Mouse (Mus musculus): ENCODE data around the gene Dnajc4. TPM values are rescaled to one million over a fixed set of nuclear protein-coding genes. Genes with fewer than 3 reads are reported as not detected.

Gene Dnajc4
- 10 to 100 TPM; 25.1 to 28.3 TPM for total RNA-seq (2023)

DNA sequence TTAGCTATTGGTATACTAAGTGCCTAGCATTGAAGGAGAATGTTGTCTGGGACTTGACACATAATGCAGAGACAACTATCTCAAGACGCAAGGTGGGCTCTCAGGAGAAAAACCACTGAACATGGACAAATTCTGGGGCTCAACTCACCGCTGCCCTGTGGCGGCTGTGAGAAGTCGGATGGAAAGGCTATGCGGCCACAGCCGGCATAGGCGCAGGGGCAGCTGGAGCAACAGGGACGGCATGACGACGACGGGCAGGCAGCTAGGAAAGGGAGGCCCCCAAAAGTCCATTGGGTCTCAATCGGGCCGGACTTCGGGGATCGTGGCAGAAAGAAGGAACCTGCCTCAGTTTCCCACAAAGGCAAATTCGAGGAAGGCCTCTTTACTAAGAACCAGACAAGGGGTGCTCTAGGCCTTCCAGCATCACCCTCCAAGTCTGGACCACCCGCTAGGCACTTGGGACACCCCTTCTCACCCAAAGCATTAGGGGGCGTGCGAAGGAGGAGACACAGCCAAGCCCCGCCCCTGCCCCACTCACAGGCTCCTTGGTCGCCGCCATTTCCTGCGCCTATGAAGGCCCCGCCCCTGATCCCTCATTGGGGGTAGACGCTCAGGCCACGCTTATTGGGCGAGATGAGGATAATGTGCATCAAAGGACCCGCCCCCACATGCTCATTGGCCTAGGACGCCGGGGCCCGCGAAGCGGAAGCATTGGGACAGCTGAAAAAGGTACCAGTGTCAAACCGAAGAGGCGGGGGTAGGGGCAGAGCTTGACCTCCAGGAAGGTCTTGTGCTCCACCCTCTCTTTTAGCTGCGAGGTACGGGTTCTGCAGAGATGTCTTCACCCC, at the start of gene Dnajc4:
TSS of gene Dnajc4 (minus strand) at position 562 of the 848 bp plus-strand sequence.

DNA sequence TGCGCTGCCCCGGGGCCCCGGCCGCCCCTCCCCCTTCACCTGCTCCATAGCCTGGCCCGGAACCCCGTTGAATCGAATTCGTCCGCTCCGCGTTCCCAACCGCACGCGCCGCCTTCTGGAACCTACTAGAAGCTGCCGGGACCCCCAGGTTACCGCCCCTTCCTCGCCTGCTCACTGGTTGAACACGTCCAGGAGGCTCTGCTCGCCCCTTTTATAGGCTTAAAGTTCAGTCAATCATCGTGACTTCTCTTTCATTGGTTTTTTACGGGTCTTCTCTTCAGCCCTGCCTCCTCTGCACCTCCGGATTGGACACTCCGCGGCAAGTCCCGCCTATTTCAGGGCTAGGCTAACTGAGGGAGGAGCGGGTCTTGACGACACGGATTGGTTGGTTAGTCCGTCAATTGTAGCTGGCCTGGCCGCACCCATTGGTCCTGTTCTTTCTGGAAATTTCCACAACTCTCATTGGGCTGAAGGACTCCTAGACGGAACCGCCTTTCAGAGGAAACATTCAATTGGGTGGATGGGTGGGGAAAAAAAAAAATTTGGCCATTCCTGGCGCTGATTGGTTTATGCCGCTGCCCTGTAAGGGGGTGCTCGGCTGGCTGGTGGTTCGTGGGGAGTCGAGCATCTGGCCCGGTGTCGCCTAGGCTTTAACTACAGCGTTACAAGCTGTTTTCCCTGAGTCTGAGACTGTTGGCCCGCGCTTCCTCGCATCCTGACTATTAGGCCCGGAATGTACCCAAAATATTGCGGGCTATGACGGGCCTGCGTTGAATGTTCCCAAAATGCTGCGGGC, 47.7 kb upstream of the Dnajc4 start, which contains the start of gene Stip1:
TSS of gene Stip1 (minus strand) at position 127 of the 796 bp plus-strand sequence.

DNA sequence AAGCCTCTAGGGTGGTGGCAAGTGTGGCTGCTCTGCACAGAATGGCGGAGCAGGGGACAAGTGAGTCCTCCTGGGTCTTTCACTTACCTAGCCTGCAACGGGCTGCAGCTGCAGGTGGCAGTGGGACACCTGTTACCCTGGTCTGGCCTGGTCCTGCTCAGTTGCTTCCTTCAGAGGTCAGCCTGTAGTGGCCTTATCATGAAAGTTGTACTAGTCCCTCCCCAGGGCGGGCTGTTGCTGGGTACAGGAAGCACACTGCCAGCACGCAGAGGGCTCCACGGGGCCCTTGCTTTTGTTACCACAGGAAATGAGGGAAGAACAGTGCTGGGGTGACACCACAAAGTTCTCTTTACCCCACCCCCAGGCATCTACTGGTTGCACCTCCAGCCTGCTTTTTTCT, 26.8 kb upstream of the Dnajc4 start, which contains the start of gene Fermt3:
TSS of gene Fermt3 (minus strand) at position 279 of the 400 bp plus-strand sequence.

DNA sequence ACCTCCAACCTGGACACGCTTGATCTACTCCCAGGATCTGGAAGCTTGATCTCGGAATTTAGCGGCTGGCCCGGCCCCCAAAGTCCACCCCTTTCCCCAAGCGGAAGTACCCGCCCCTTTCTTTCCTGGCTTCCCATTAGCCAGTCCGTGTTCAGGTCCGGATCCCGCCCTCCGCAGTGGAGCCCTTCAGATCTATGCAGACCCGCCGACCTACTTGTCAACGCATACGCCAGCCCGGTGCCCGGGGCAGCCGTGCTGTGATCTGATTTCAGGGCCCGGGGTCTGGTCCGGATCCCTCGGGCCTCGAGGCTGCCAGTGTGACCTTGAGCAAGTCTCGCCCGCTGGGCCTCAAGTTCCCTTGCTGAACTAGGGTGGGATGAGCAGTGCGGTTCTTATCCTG, 3.6 kb upstream of the Dnajc4 start, which contains the start of the genes Nudt22 and Trpt1:
TSS of gene Nudt22 (minus strand) at position 112 of the 400 bp plus-strand sequence.
TSS of gene Trpt1 (plus strand) at position 126 of the 400 bp plus-strand sequence.

DNA sequence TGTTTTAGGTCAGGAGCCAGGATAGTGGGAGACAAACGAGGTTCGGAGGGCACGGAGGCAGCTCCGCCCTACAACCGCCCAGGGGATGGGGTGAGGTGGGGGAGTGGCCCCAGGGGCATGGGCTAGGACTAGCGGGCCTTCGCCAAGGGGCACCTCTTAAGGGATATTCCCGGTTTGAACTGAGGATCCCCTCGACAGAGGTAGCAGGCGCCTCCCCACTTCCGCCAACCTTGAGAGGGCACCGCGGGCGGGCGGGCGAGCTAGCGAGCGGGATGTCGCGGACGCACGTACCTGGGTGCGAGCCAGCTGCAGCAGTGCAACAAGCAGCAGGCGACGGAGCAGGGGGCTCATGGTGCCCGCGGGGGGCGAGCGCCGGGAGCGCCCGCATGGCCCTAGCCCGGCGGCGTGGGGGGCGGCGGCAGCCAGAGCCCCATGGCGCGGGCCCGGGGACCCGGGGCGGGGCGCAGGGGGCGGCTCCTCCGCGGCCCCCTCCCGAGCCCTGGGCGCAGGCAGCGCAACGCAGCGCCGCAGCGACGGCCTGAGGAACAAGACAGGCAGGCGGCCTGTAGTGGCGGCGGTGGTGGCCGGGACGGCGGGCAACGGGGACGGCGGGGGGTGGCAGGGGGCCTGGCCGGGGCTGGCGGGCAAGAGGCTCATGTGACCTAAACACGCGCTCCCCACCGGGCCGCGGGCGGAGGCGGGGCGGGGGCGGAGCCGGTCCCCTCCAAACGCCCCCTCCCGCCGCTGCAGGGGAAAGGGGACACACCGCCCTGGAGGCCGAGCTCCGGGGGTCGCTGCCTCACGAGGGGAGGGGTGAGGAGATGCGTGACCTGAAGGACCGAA, 5.1 kb downstream of the Dnajc4 start, which contains the start of gene Vegfb:
TSS of gene Vegfb (minus strand) at position 591 of the 843 bp plus-strand sequence.

DNA sequence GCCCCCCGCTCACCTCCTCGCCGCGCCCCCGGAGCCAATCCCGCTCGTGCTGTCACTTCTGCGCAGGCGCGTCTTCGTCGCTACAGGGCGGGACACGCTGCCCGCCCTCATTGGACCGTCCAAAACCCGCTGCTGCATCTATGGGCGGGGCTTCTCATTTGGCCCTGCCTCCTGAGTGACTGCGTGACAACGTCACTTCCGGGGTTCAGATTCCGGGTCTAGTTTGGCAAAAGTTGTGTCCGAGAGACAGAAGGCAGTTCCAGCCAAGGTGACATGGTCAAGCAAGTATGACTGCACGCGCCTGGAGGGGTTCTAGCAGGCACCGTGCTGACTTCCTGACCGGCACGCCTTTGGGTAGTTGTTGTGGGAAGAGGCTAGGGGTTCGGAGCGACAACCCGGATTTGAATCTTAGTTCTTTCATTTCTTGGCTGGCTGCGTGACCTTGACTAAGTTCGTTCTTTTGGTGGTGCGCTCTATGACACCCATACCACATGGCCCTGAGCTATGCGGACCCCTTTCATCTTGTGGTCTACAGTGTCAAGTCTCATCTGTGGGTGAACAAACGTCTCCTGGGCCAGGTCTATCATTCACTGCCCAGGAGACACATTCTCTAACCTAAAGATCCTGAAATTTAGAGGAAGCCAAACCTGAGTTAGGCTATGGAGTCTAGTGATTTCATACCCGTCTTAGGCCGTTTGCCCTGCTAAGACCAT, 11.8 kb downstream of the Dnajc4 start, which contains the start of gene Fkbp2:
TSS of gene Fkbp2 (minus strand) at position 121 of the 713 bp plus-strand sequence.

DNA sequence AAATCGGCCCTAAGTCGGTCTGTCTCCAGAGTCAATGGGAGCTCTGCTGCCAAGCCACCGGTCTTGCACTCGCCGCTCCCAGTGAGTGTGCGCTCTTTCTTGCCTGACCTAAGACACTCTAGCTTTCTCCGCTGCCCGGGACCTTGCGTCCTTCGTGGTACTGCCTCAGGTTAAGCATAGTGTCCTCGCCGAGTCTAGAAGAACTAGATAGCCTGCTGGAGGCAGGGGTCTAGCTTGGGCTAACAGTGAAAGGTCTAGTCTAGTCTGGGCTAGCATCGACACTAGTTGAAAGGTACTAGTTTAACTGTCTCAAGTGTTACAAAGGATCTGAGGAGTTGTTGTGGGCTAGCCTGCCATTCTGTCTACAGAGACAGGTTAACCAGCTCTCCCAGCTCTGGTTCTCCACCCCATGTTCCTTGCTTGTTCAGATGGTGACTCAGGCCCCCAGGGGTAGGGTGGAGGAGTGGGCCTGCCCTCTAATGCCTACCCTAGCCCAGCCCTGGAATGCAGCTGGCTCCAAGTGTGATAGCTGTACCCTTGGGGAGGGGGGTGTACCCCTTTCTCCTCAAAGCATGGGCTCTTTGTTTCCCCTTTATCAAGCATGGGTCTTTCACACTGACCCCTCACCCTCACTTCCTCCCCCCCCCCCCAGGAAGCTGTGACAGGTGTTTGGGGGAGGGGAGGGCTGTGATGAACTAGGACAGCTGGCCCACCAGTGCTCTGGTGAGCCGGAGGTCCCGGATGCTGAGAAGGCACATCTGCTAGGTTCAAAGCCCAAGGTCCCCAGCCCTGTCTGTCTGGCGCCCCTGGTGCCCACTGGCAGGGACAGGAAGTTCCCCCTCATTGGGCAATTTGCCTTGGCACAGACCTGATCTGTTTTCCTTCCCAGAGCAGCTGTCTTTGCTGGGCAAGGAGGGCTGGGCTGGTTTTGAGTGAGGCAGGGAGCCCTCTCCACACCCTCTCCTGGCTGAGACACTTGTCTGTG, 16.5 kb downstream of the Dnajc4 start, which contains the start of gene Plcb3:
TSS of gene Plcb3 (minus strand) at position 934 of the 985 bp plus-strand sequence.

GRCm38 (mm10) chr19:6974211-6975205, 17.9 kb downstream of the Dnajc4 start, which contains the start of gene Ppp1r14b:
Gene Ppp1r14b (plus strand): TSS chr19:6974968.

GRCm38 (mm10) chr19:6942249-6942691, 50.1 kb downstream of the Dnajc4 start, which contains the start of gene Gpr137:
Gene Gpr137 (minus strand): TSS chr19:6942480.

GRCm38 (mm10) chr19:6941372-6942248, 50.8 kb downstream of the Dnajc4 start, which contains the start of gene Bad:
Gene Bad (plus strand): TSS chr19:6941861.

Other genes with a start within 250 kb of the Dnajc4 start
- 10 to 100 TPM; 40.2 to 46.5 TPM for gene Rps6ka4, start 151.9 kb downstream of the Dnajc4 start, total RNA-seq (2023)
- gene Ccdc88b, start 134.4 kb downstream of the Dnajc4 start, total RNA-seq (2023) = 100 to 1,000 TPM in 1 of 2 experiments, 10 to 100 TPM in 1; 92.8 to 115 TPM
- gene Trmt112, start 82.9 kb downstream of the Dnajc4 start, total RNA-seq (2023) = 100 to 1,000 TPM; 122 to 142 TPM
- gene Prdx5, start 82.5 kb downstream of the Dnajc4 start, total RNA-seq (2023) = 10 to 100 TPM; 66.4 to 71.5 TPM
- 10 to 100 TPM; 34.4 to 41.3 TPM for gene Esrra, start 70.8 kb downstream of the Dnajc4 start, total RNA-seq (2023)
- gene Catsperz, start 67.2 kb downstream of the Dnajc4 start, total RNA-seq (2023) = not detected
- not detected for gene Kcnk4, start 58.1 kb downstream of the Dnajc4 start, total RNA-seq (2023)
- gene Bad, start 50.7 kb downstream of the Dnajc4 start, total RNA-seq (2023) = 10 to 100 TPM; 12.0 to 20.5 TPM
- 10 to 100 TPM in 1 of 2 experiments, 1 to 10 TPM in 1; 8.3 to 10.8 TPM for gene Gpr137, start 50.1 kb downstream of the Dnajc4 start, total RNA-seq (2023)
- gene Ppp1r14b, start 17.6 kb downstream of the Dnajc4 start, total RNA-seq (2023) = 100 to 1,000 TPM; 130 to 155 TPM
- 10 to 100 TPM; 13.8 TPM for gene Plcb3, start 16.1 kb downstream of the Dnajc4 start, total RNA-seq (2023)
- gene Fkbp2, start 12.1 kb downstream of the Dnajc4 start, total RNA-seq (2023) = 10 to 100 TPM; 17.0 to 22.9 TPM
- gene Vegfb, start 4.9 kb downstream of the Dnajc4 start, total RNA-seq (2023) = 10 to 100 TPM; 10.7 to 13.1 TPM
- 1 to 10 TPM; 4.2 to 8.3 TPM for gene Nudt22, start 3.5 kb upstream of the Dnajc4 start, total RNA-seq (2023)
- 1 to 10 TPM; 2.1 to 3.4 TPM for gene Trpt1, start 3.6 kb upstream of the Dnajc4 start, total RNA-seq (2023)
- 100 to 1,000 TPM; 179 to 199 TPM for gene Fermt3, start 26.9 kb upstream of the Dnajc4 start, total RNA-seq (2023)
- 100 to 1,000 TPM; 105 to 157 TPM for gene Stip1, start 47.4 kb upstream of the Dnajc4 start, total RNA-seq (2023)
- gene Macrod1, start 64.2 kb upstream of the Dnajc4 start, total RNA-seq (2023) = 10 to 100 TPM; 12.1 to 16.4 TPM
- not detected for gene Flrt1, start 113.2 kb upstream of the Dnajc4 start, total RNA-seq (2023)
- gene Otub1, start 213.7 kb upstream of the Dnajc4 start, total RNA-seq (2023) = 100 to 1,000 TPM; 117 to 119 TPM
- gene Cox8a, start 225.0 kb upstream of the Dnajc4 start, total RNA-seq (2023) = 100 to 1,000 TPM; 263 to 296 TPM
- 10 to 100 TPM; 39.2 to 43.8 TPM for gene Naa40, start 248.6 kb upstream of the Dnajc4 start, total RNA-seq (2023)